Mouse (Mus musculus) kidney, postnatal 0 days (tissue): ENCODE results near the gene Ttc19. TPM values are rescaled to one million over a fixed set of nuclear protein-coding genes. Genes with fewer than 3 reads are reported as not detected.
A peak's percentile ranks its signal among the peaks of the same experiment; 100 is the strongest.

Experiments used
- ATAC-seq: fragments of 200-750 bp; cut with Nextera tagmentation; replicated peaks from 2 replicates; pipeline ENCODE4 v1.8.0; 2017; ENCODE audit warnings: low read depth, moderate number of reproducible peaks, moderate TSS enrichment, moderate library complexity; ENCODE audit not compliant: low FRiP score
- DNase-seq: peaks from one replicate; pipeline ENCODE4 v3.0.0-alpha.2; 2016; ENCODE audit warnings: low spot score
- H3K27ac ChIP-seq: fragments of 300-500 bp; sonication (generic); 2 replicates; pipeline ENCODE4 v1.5.1; 2014; ENCODE audit warnings: mild to moderate bottlenecking
- H3K27me3 ChIP-seq: fragments of 300-500 bp; sonication (generic); 2 replicates; pipeline ENCODE4 v1.6.1; 2014; ENCODE audit warnings: low read length, mixed read lengths; ENCODE audit not compliant: insufficient read depth
- H3K36me3 ChIP-seq: fragments of 300-500 bp; sonication (generic); 2 replicates; pipeline ENCODE4 v1.6.1; 2014; ENCODE audit warnings: low read length, mixed read lengths; ENCODE audit not compliant: insufficient read depth
- H3K4me1 ChIP-seq: fragments of 300-500 bp; sonication (generic); replicated peaks from 2 replicates; pipeline ENCODE4 v1.6.1; 2014; ENCODE audit warnings: antibody characterized with exemption, low read length, mixed read lengths; ENCODE audit not compliant: insufficient read depth
- H3K4me2 ChIP-seq: fragments of 300-500 bp; sonication (generic); 2 replicates; pipeline ENCODE4 v1.6.1; 2014; ENCODE audit warnings: mild to moderate bottlenecking, low read length, moderate library complexity, mixed read lengths
- H3K4me3 ChIP-seq: fragments of 300-500 bp; sonication (generic); replicated peaks from 2 replicates; pipeline ENCODE4 v1.5.1; 2014; ENCODE audit warnings: low read depth, low read length
- H3K9ac ChIP-seq: fragments of 300-500 bp; sonication (generic); 2 replicates; pipeline ENCODE4 v1.6.1; 2014; ENCODE audit warnings: low read depth, low read length
- H3K9me3 ChIP-seq: fragments of 300-500 bp; sonication (generic); replicated peaks from 2 replicates; pipeline ENCODE4 v1.6.1; 2016; ENCODE audit warnings: low read length, inconsistent platforms, mixed read lengths
- CTCF ChIP-seq: IDR thresholded peaks from 2 replicates; pipeline ENCODE4 v1.5.1; 2016; ENCODE audit warnings: antibody characterized with exemption, low read depth, mild to moderate bottlenecking, moderate library complexity
- WGBS: fragments of 180-500 bp; shearing (Covaris S2); extraction: QIAGEN DNeasy Blood & Tissue Kit; methylation state at CpG from one replicate; pipeline ENCODE4 v1.1.7; 2014; 5-methylcytosine and 5-hydroxymethylcytosine counted together
- polyA plus RNA-seq: library from polyadenylated mRNA; unstranded; fragments of >200 nt; fragmentation: Nextera tagmentation; extraction: Ambion mirVana; gene quantifications from 2 replicates; pipeline ENCODE4 v1.2.1, GENCODE M21; 2015

Gene Ttc19
- polyA plus RNA-seq, 1 experiment from 2014 or later: 19.1 TPM

- H3K27ac ChIP-seq: no peak within 1 kb of the TSS
- peak within 1 kb of the TSS; percentile 57 for H3K9ac ChIP-seq
Measured at GRCm38 (mm10) chr11:62248401-62249244, 32.6 kb upstream of the Ttc19 start, which contains the start of gene Adora2b. TSS of gene Adora2b (plus strand) at chr11:62248984.

GRCm38 (mm10) chr11:62249266-62250037 lies 31.8 kb upstream of the Ttc19 start:
- Histone ChIP-seq H3K36me3 (no peaks in the 10 kb centered on the region), H3K4me3 (peak overlapping the region; percentile 54), H3K4me2 (peak overlapping the region; percentile 99), H3K4me1 (peaks cover 9% of the 10 kb centered on the region; the same call in 1 of the 2 replicates), H3K27me3 (peaks cover 7% of the 10 kb centered on the region; the same call in 1 of the 2 replicates), H3K27ac (no peak overlapping the region), H3K9ac (peak overlapping the region; percentile 57), H3K9me3 (no peaks in the 10 kb centered on the region)
- 0 out of 2 replicates have a peak, but pooled peaks have one; percentile 18 for ATAC-seq
- peak; percentile 44; the same call in 1 of the 2 replicates for TF ChIP-seq CTCF
- DNase-seq: peak; percentile 55
- 3% methylated on average over 35 of the region's 35 CpGs for WGBS

More at GRCm38 (mm10) chr11:62248401-62249244, 32.6 kb upstream of the Ttc19 start, which contains the start of gene Adora2b:
- Histone ChIP-seq H3K4me1 (peaks cover 9% of the 10 kb centered on the region; the same call in 1 of the 2 replicates), H3K27me3 (peaks cover 7% of the 10 kb centered on the region; the same call in 1 of the 2 replicates), H3K9me3 (no peaks in the 10 kb centered on the region), H3K4me2 (peak within 1 kb of the TSS; percentile 99), H3K4me3 (peak within 1 kb of the TSS; percentile 54), H3K36me3 (no peaks in the 10 kb centered on the region)
- WGBS: 1% methylated on average over 69 of the region's 69 CpGs
- ATAC-seq: peak; percentile 91
- peak; percentile 80 for DNase-seq
- TF ChIP-seq CTCF: no peak

GRCm38 (mm10) chr11:62251047-62251446 lies 30.2 kb upstream of the Ttc19 start:
- Histone ChIP-seq H3K4me1 (peaks cover 9% of the 10 kb centered on the region; the same call in 1 of the 2 replicates), H3K9me3 (no peaks in the 10 kb centered on the region), H3K9ac (no peak overlapping the region), H3K27me3 (peaks cover 7% of the 10 kb centered on the region; the same call in 1 of the 2 replicates), H3K4me3 (no peak overlapping the region), H3K27ac (no peak overlapping the region), H3K36me3 (no peaks in the 10 kb centered on the region), H3K4me2 (peak overlapping the region; percentile 16; the same call in 1 of the 2 replicates)
- ATAC-seq: no peak
- peak; percentile 57 for DNase-seq
- 50% methylated on average over 11 of the region's 11 CpGs for WGBS
- no peak for TF ChIP-seq CTCF

- WGBS: 83% methylated on average over 5 of the region's 5 CpGs
- ATAC-seq: no peak
- no peaks in the 10 kb centered on the region for H3K9me3 ChIP-seq
- H3K36me3 ChIP-seq: no peaks in the 10 kb centered on the region
- H3K27me3 ChIP-seq: peaks cover 7% of the 10 kb centered on the region; the same call in 1 of the 2 replicates
- no peak overlapping the region for H3K4me3 ChIP-seq
- no peak for DNase-seq
- peaks cover 6% of the 10 kb centered on the region; the same call in 1 of the 2 replicates for H3K4me1 ChIP-seq
- no peak overlapping the region for H3K9ac ChIP-seq
- H3K27ac ChIP-seq: no peak overlapping the region
- H3K4me2 ChIP-seq: no peak overlapping the region
- TF ChIP-seq CTCF: no peak
Measured at GRCm38 (mm10) chr11:62253380-62253779, 27.9 kb upstream of the Ttc19 start.

- DNase-seq: no peak
- H3K36me3 ChIP-seq: no peaks in the 10 kb centered on the region
- H3K27me3 ChIP-seq: no peaks in the 10 kb centered on the region
- no peaks in the 10 kb centered on the region for H3K4me1 ChIP-seq
- 46% methylated on average over 5 of the region's 5 CpGs for WGBS
- TF ChIP-seq CTCF: no peak
- no peak overlapping the region for H3K27ac ChIP-seq
- ATAC-seq: peak; percentile 68; the same call in 1 of the 2 replicates
- H3K9me3 ChIP-seq: no peaks in the 10 kb centered on the region
- no peak overlapping the region for H3K4me3 ChIP-seq
- H3K9ac ChIP-seq: no peak overlapping the region
- H3K4me2 ChIP-seq: no peak overlapping the region
Measured at GRCm38 (mm10) chr11:62259214-62259613, 22.1 kb upstream of the Ttc19 start.

GRCm38 (mm10) chr11:62263599-62263998 lies 17.7 kb upstream of the Ttc19 start:
- no peak overlapping the region for H3K4me2 ChIP-seq
- no peak for ATAC-seq
- WGBS: 73% methylated on average over 7 of the region's 7 CpGs
- H3K4me3 ChIP-seq: no peak overlapping the region
- no peaks in the 10 kb centered on the region for H3K4me1 ChIP-seq
- DNase-seq: no peak
- H3K36me3 ChIP-seq: no peaks in the 10 kb centered on the region
- no peak overlapping the region for H3K27ac ChIP-seq
- H3K9me3 ChIP-seq: no peaks in the 10 kb centered on the region
- H3K27me3 ChIP-seq: no peaks in the 10 kb centered on the region
- TF ChIP-seq CTCF: no peak
- no peak overlapping the region for H3K9ac ChIP-seq
